In the genomic region with DNA sequence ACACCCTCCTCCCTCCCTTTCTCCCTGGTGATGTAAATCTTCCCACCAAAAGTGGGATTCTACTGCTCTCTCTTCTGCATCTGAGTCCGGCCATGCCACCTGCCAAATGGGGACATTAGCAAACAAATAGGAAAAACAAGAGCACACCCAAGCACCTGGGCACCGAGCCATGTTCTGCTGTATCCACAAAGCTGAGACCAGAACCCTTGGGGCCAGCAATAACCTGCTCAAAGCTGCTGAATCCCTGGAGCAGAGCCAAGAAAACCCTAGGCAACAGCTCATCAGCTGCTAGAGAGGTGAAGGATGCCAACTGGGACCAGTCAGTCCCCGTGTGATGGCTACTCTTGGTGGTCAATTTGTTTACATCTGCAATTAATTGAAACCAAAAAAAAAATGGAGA, we compare ENCODE assay signal across 10 mouse cellular contexts.
A peak's percentile ranks its signal among the peaks of the same experiment; 100 is the strongest.
DNase-seq lines count a peak whose midpoint lies in the region; TF ChIP-seq lines count a peak whose summit lies in the region.
"Had no signal": no experiment of that assay in that cellular context is flagged by ENCODE, and none has a peak within 500 bp of the region (broad histone marks: within the 10 kb centered on the region; RNA-seq: fewer than 3 reads in every experiment).

No protein-coding gene starts in this region.

- 0 out of 2 replicates have a peak, but pooled peaks cover 1% of the 10 kb centered on the region for H3K27me3 ChIP-seq in kidney, adult 2 months (replicated peaks; ENCODE audit: control insufficient read depth, insufficient read depth, low read length)
- H3K27me3 ChIP-seq: liver, embryonic 13.5 days had no signal

- H3K36me3 ChIP-seq in kidney, adult 2 months (ENCODE audit: control insufficient read depth, insufficient read depth, low read length): no peaks in the 10 kb centered on the region
- H3K36me3 ChIP-seq: heart, embryonic 13.5 days; liver, embryonic 13.5 days had no signal

- no peak overlapping the region for H3K27ac ChIP-seq in kidney, adult 2 months (ENCODE audit: insufficient read depth, low read depth, low read length)
- H3K27ac ChIP-seq: heart, embryonic 13.5 days; liver, embryonic 13.5 days had no signal

- TF ChIP-seq POLR2A in kidney, adult 2 months (IDR thresholded peaks at IDR 0.05; ENCODE audit: low read depth, low read length): no peak

- H3K4me1 ChIP-seq in kidney, adult 2 months (ENCODE audit: control insufficient read depth, insufficient read depth, low read length): no peaks in the 10 kb centered on the region
- H3K4me1 ChIP-seq: liver, embryonic 13.5 days had no signal

- WGBS in kidney, adult 2 months: 22% methylated on average over 3 of the region's 3 CpGs

- no peak for TF ChIP-seq CTCF in kidney, adult 2 months (conservative IDR thresholded peaks at IDR 0.05; ENCODE audit: insufficient read depth, insufficient read length, low read depth, low read length)

- peak; percentile 43 for DNase-seq in kidney, adult 2 months
- no peak for DNase-seq in kidney, adult 9 months
- DNase-seq in adipocyte (ENCODE audit: low spot score): peak; percentile 18
- peak; percentile 37 to 64 for DNase-seq in cerebellum, postnatal 4 days (ENCODE audit: low spot score in 2 of 2)
- DNase-seq in kidney, postnatal 4 days: peak; percentile 33 to 53
- DNase-seq in thymus, postnatal 4 days: no peak
- DNase-seq in layer of hippocampus, postnatal 36 days: no peak
- DNase-seq in embryo, embryonic 10 days (ENCODE audit: low spot score): no peak
- DNase-seq: liver, embryonic 13.5 days had no signal

- no peak overlapping the region for H3K4me3 ChIP-seq in kidney, adult 2 months (ENCODE audit: insufficient read depth, low read depth, low read length)
- H3K4me3 ChIP-seq: heart, embryonic 13.5 days; liver, embryonic 13.5 days had no signal

Comparison
In these comparisons a context has a peak if more than half of its experiments do, and no peak if none do; other contexts are left out.
1. DNase-seq: peak in kidney, adult 2 months (single experiment), adipocyte (single experiment), cerebellum, postnatal 4 days (2 of 2) and kidney, postnatal 4 days (2 of 2); none in kidney, adult 9 months (single experiment), thymus, postnatal 4 days (single experiment), layer of hippocampus, postnatal 36 days (0 of 2) and embryo, embryonic 10 days (single experiment).